Mouse (Mus musculus) limb, embryonic 14.5 days (tissue): ENCODE measurements at regions not wholly inside any gene's neighbourhood (a gene's known extent, or its start where the extent isn't known, plus 50 kb on each side); places are given as distances from the start of the nearest gene placed in this dataset.
A peak's percentile ranks its signal among the peaks of the same experiment; 100 is the strongest.

Experiments used
- ATAC-seq: fragments of 200-750 bp; cut with Nextera tagmentation; 2 replicates; pipeline ENCODE4 v1.8.0; 2017; ENCODE audit warnings: low read depth, moderate number of reproducible peaks, moderate TSS enrichment; ENCODE audit not compliant: low FRiP score
- DNase-seq: peaks from one replicate; pipeline ENCODE4 v3.0.0-alpha.2; 2015; ENCODE audit warnings: low spot score
- H3K27ac ChIP-seq: fragments of 300-500 bp; sonication (generic); replicated peaks from 2 replicates; pipeline ENCODE4 v1.5.1; 2014; ENCODE audit warnings: low read depth, mild to moderate bottlenecking, low read length, moderate library complexity, mixed read lengths
- H3K27me3 ChIP-seq: fragments of 300-500 bp; sonication (generic); 2 replicates; pipeline ENCODE4 v1.6.1; 2014; ENCODE audit warnings: low read length, mixed read lengths; ENCODE audit not compliant: control insufficient read depth, insufficient read depth
- H3K36me3 ChIP-seq: fragments of 300-500 bp; sonication (generic); 2 replicates; pipeline ENCODE4 v1.6.1; 2014; ENCODE audit warnings: mild to moderate bottlenecking, low read length, moderate library complexity, mixed read lengths; ENCODE audit not compliant: control insufficient read depth, insufficient read depth
- H3K4me1 ChIP-seq: fragments of 300-500 bp; sonication (generic); 2 replicates; pipeline ENCODE4 v1.6.1; 2014; ENCODE audit warnings: antibody characterized with exemption, low read length, mixed read lengths; ENCODE audit not compliant: control insufficient read depth, insufficient read depth
- H3K4me2 ChIP-seq: fragments of 300-500 bp; sonication (generic); replicated peaks from 2 replicates; pipeline ENCODE4 v1.6.1; 2014; ENCODE audit warnings: low read depth, mild to moderate bottlenecking, low read length, moderate library complexity; ENCODE audit not compliant: severe bottlenecking
- H3K4me3 ChIP-seq: fragments of 300-500 bp; sonication (generic); replicated peaks from 2 replicates; pipeline ENCODE4 v1.5.1; 2014; ENCODE audit warnings: low read length
- H3K9ac ChIP-seq: fragments of 300-500 bp; sonication (generic); 2 replicates; pipeline ENCODE4 v1.6.1; 2014; ENCODE audit warnings: mild to moderate bottlenecking, low read depth, low read length, moderate library complexity; ENCODE audit not compliant: severe bottlenecking
- H3K9me3 ChIP-seq: fragments of 300-500 bp; sonication (generic); 2 replicates; pipeline ENCODE4 v1.6.1; 2016; ENCODE audit warnings: low read length; ENCODE audit not compliant: control insufficient read depth
- POLR2A ChIP-seq: fragments of 200-500 bp; IDR thresholded peaks from 2 replicates; pipeline ENCODE4 v1.8.0; 2012; ENCODE audit warnings: inconsistent platforms, mild to moderate bottlenecking, moderate library complexity, borderline replicate concordance; ENCODE audit not compliant: insufficient read depth, insufficient read length; ENCODE audit errors: extremely low read depth
- WGBS: fragments of 180-500 bp; shearing (Covaris S2); extraction: QIAGEN DNeasy Blood & Tissue Kit; methylation state at CpG from one replicate; pipeline ENCODE4 v1.1.7; 2014; 5-methylcytosine and 5-hydroxymethylcytosine counted together

GRCm38 (mm10) chr9:32032521-32033185 is 83.3 kb upstream of the Arhgap32 start:
- peak overlapping the region; percentile 82 for H3K4me3 ChIP-seq
- peak overlapping the region; percentile 92 for H3K9ac ChIP-seq
- no peaks in the 10 kb centered on the region for H3K36me3 ChIP-seq
- peak overlapping the region; percentile 88 for H3K4me2 ChIP-seq
- H3K27ac ChIP-seq: peak overlapping the region; percentile 79
- no peak for TF ChIP-seq POLR2A
- peak; percentile 4 for DNase-seq
- H3K27me3 ChIP-seq: no peaks in the 10 kb centered on the region
- ATAC-seq: peak; percentile 38
- peaks cover 16% of the 10 kb centered on the region for H3K4me1 ChIP-seq
- H3K9me3 ChIP-seq: no peaks in the 10 kb centered on the region
- WGBS: 0% methylated on average over 6 of the region's 94 CpGs

GRCm38 (mm10) chr9:32033937-32034336 is 82.0 kb upstream of the Arhgap32 start:
- peak overlapping the region; percentile 82 for H3K4me3 ChIP-seq
- WGBS: 8% methylated on average over 6 of the region's 6 CpGs
- DNase-seq (no peak), ATAC-seq (no peak)
- H3K9me3 ChIP-seq: no peaks in the 10 kb centered on the region
- no peaks in the 10 kb centered on the region for H3K27me3 ChIP-seq
- no peak for TF ChIP-seq POLR2A
- H3K9ac ChIP-seq: no peak overlapping the region
- no peaks in the 10 kb centered on the region for H3K36me3 ChIP-seq
- H3K4me2 ChIP-seq: peak overlapping the region; percentile 88
- no peak overlapping the region for H3K27ac ChIP-seq
- H3K4me1 ChIP-seq: peaks cover 16% of the 10 kb centered on the region

DNA sequence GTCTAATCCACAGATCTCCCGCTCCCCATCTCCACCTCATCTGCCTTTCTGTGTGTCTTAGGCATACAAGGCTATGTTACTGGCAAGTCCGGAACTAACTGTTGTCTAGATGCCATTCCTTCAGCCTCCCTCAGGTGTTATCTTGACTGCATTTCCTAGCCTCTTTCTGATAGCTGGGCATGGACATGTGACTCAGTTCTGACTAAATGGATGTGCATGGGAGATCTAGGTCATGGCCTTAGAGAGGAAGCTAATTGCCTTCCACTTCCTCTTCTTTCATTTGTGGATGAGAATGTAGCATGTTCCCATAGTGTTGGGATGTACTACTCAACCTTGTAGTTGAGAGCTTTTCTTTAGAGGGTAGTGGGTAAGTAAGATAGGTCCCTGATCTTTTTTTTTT is 75.9 kb upstream of the Arhgap32 start:
- no peak for TF ChIP-seq POLR2A
- Histone ChIP-seq H3K27ac (no peak overlapping the region), H3K4me3 (no peak overlapping the region), H3K27me3 (no peaks in the 10 kb centered on the region), H3K4me1 (no peaks in the 10 kb centered on the region), H3K9me3 (no peaks in the 10 kb centered on the region), H3K36me3 (no peaks in the 10 kb centered on the region), H3K9ac (no peak overlapping the region), H3K4me2 (no peak overlapping the region)
- DNase-seq: no peak
- WGBS: 92% methylated on average over 2 of the region's 2 CpGs
- ATAC-seq: no peak

DNA sequence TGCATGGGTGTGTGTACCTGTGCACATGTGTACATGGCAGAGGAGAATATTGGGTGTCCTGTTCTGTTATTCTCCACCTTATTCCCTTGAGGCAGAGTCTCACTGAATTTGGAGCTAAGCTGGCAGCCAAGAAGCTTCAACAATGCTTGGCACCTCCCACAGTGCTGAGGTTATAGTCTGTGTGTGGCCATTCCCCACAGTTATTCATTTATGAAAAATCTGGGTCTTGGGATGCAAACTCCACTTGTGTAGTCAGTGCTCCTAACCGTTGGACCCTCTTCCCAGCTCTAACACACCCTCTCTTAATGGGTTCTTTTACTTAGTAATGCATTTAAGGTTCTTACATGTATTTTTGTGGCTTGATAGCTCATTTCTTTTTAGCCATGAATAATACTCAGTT is 72.6 kb upstream of the Arhgap32 start:
- TF ChIP-seq POLR2A: no peak
- Histone ChIP-seq H3K4me1 (no peaks in the 10 kb centered on the region), H3K36me3 (no peaks in the 10 kb centered on the region), H3K4me2 (no peak overlapping the region), H3K4me3 (no peak overlapping the region), H3K27ac (no peak overlapping the region), H3K9me3 (no peaks in the 10 kb centered on the region), H3K27me3 (no peaks in the 10 kb centered on the region), H3K9ac (no peak overlapping the region)
- no peak for ATAC-seq
- DNase-seq: no peak
- 73% methylated on average over 1 of the region's 1 CpGs for WGBS

DNA sequence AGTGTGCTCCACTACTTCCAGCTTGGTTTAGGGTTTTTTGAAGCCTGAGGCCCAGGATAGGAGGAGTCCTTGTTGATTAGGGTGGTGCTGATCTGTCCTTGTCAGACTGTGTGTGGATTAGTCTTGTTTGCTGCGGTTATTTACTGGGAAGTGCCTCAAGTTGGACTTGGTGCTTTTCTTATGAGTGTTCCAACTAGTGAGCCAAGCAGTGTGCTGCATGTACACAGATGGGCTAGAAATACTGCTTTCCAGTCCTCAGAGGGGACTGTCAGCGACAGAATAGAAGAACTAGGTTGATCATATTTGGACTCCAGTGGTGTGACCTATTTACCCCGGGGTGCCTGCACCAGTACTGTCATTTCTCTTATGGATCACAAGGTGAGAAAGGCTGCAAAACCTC is 69.1 kb upstream of the Arhgap32 start:
- Histone ChIP-seq H3K27ac (no peak overlapping the region), H3K4me3 (no peak overlapping the region), H3K9me3 (no peaks in the 10 kb centered on the region), H3K27me3 (no peaks in the 10 kb centered on the region), H3K4me1 (peaks cover 8% of the 10 kb centered on the region), H3K9ac (no peak overlapping the region), H3K36me3 (no peaks in the 10 kb centered on the region), H3K4me2 (no peak overlapping the region)
- WGBS: 89% methylated on average over 3 of the region's 3 CpGs
- DNase-seq (no peak), ATAC-seq (no peak)
- TF ChIP-seq POLR2A: no peak
